Mouse (Mus musculus) lung, postnatal 0 days (tissue): ENCODE measurements at regions not wholly inside any gene's neighbourhood (a gene's known extent, or its start where the extent isn't known, plus 50 kb on each side); places are given as distances from the start of the nearest gene placed in this dataset.

Source experiments
- ATAC-seq: fragments of 200-750 bp; cut with Nextera tagmentation; 2 replicates; pipeline ENCODE4 v1.8.0; 2017; ENCODE audit warnings: moderate library complexity
- DNase-seq: peaks from one replicate; pipeline ENCODE4 v3.0.0-alpha.2; 2016; ENCODE audit warnings: low spot score
- H3K27ac ChIP-seq: fragments of 300-500 bp; sonication (generic); 2 replicates; pipeline ENCODE4 v1.5.1; 2014; ENCODE audit warnings: antibody characterized with exemption, mild to moderate bottlenecking, low read length, mixed read lengths
- H3K27me3 ChIP-seq: fragments of 300-500 bp; sonication (generic); replicated peaks from 2 replicates; pipeline ENCODE4 v1.6.1; 2014; ENCODE audit warnings: low read length, mixed read lengths; ENCODE audit not compliant: insufficient read depth
- H3K36me3 ChIP-seq: fragments of 300-500 bp; sonication (generic); 2 replicates; pipeline ENCODE4 v1.6.1; 2014; ENCODE audit warnings: low read length, mixed read lengths; ENCODE audit not compliant: insufficient read depth
- H3K4me1 ChIP-seq: fragments of 300-500 bp; sonication (generic); 2 replicates; pipeline ENCODE4 v1.6.1; 2014; ENCODE audit warnings: antibody characterized with exemption, low read depth, low read length, mixed read lengths; ENCODE audit not compliant: insufficient read depth
- H3K4me2 ChIP-seq: fragments of 300-500 bp; sonication (generic); replicated peaks from 2 replicates; pipeline ENCODE4 v1.6.1; 2014; ENCODE audit warnings: low read depth, mild to moderate bottlenecking, low read length, moderate library complexity, mixed read lengths
- H3K4me3 ChIP-seq: fragments of 300-500 bp; sonication (generic); 2 replicates; pipeline ENCODE4 v1.5.1; 2014; ENCODE audit warnings: low read depth, low read length
- H3K9ac ChIP-seq: fragments of 300-500 bp; sonication (generic); replicated peaks from 2 replicates; pipeline ENCODE4 v1.6.1; 2014; ENCODE audit warnings: low read depth, mild to moderate bottlenecking
- H3K9me3 ChIP-seq: fragments of 300-500 bp; sonication (generic); 2 replicates; pipeline ENCODE4 v1.6.1; 2016; ENCODE audit warnings: low read length, mixed read lengths
- CTCF ChIP-seq: IDR thresholded peaks from 2 replicates; pipeline ENCODE4 v1.5.1; 2016; ENCODE audit warnings: antibody characterized with exemption, mild to moderate bottlenecking
- EP300 ChIP-seq: IDR thresholded peaks from 2 replicates; pipeline ENCODE4 v1.6.1; 2016; ENCODE audit warnings: antibody characterized with exemption, mild to moderate bottlenecking, control low read depth
- WGBS: fragments of 180-500 bp; shearing (Covaris S2); extraction: QIAGEN DNeasy Blood & Tissue Kit; methylation state at CpG from one replicate; pipeline ENCODE4 v1.1.7; 2014; 5-methylcytosine and 5-hydroxymethylcytosine counted together

- no peaks in the 10 kb centered on the region for H3K27me3 ChIP-seq
- H3K4me1 ChIP-seq = no peaks in the 10 kb centered on the region
- TF ChIP-seq CTCF (no peak), EP300 (no peak)
- H3K4me3 ChIP-seq = no peak overlapping the region
- H3K4me2 ChIP-seq = no peak overlapping the region
- ATAC-seq = no peak
- no peak for DNase-seq
- 69% methylated on average over 2 of the region's 2 CpGs for WGBS
- no peak overlapping the region for H3K9ac ChIP-seq
- H3K36me3 ChIP-seq = no peaks in the 10 kb centered on the region
- H3K9me3 ChIP-seq = no peaks in the 10 kb centered on the region
- H3K27ac ChIP-seq = no peak overlapping the region
Measured at GRCm38 (mm10) chr4:84805431-84805830, 78.7 kb upstream of the Cntln start.

- no peak overlapping the region for H3K27ac ChIP-seq
- H3K9ac ChIP-seq = no peak overlapping the region
- TF ChIP-seq CTCF (no peak), EP300 (no peak)
- H3K9me3 ChIP-seq = no peaks in the 10 kb centered on the region
- H3K4me2 ChIP-seq = no peak overlapping the region
- WGBS = 81% methylated on average over 10 of the region's 10 CpGs
- ATAC-seq = no peak
- H3K36me3 ChIP-seq = no peaks in the 10 kb centered on the region
- DNase-seq = no peak
- H3K27me3 ChIP-seq = no peaks in the 10 kb centered on the region
- H3K4me3 ChIP-seq = no peak overlapping the region
- H3K4me1 ChIP-seq = no peaks in the 10 kb centered on the region
Measured at GRCm38 (mm10) chr4:84793156-84793919, 90.8 kb upstream of the Cntln start.

GRCm38 (mm10) chr4:84786583-84786982, 97.5 kb upstream of the Cntln start:
- H3K27ac ChIP-seq = no peak overlapping the region
- H3K4me1 ChIP-seq = no peaks in the 10 kb centered on the region
- no peaks in the 10 kb centered on the region for H3K36me3 ChIP-seq
- H3K9ac ChIP-seq = no peak overlapping the region
- H3K27me3 ChIP-seq = no peaks in the 10 kb centered on the region
- 57% methylated on average over 6 of the region's 6 CpGs for WGBS
- DNase-seq (no peak), ATAC-seq (peak; percentile 17)
- no peak overlapping the region for H3K4me2 ChIP-seq
- TF ChIP-seq EP300 (no peak), CTCF (no peak)
- H3K4me3 ChIP-seq = no peak overlapping the region
- H3K9me3 ChIP-seq = no peaks in the 10 kb centered on the region

GRCm38 (mm10) chr4:84768161-84768560, 93.1 kb upstream of the Bnc2 start:
- WGBS = 15% methylated on average over 11 of the region's 11 CpGs
- no peak for ATAC-seq
- H3K27ac ChIP-seq = no peak overlapping the region

GRCm38 (mm10) chr4:84766708-84767425, 91.8 kb upstream of the Bnc2 start:
- WGBS = 67% methylated on average over 11 of the region's 11 CpGs
- DNase-seq (no peak), ATAC-seq (no peak)
- Histone ChIP-seq H3K9me3 (no peaks in the 10 kb centered on the region), H3K27me3 (no peaks in the 10 kb centered on the region), H3K9ac (no peak overlapping the region), H3K36me3 (no peaks in the 10 kb centered on the region), H3K4me3 (no peak overlapping the region), H3K27ac (no peak overlapping the region), H3K4me1 (no peaks in the 10 kb centered on the region), H3K4me2 (no peak overlapping the region)
- TF ChIP-seq EP300 (no peak), CTCF (no peak)

More at GRCm38 (mm10) chr4:84768161-84768560, 93.1 kb upstream of the Bnc2 start:
- Histone ChIP-seq H3K4me3 (no peak overlapping the region), H3K9ac (no peak overlapping the region), H3K36me3 (no peaks in the 10 kb centered on the region), H3K27me3 (no peaks in the 10 kb centered on the region), H3K4me1 (no peaks in the 10 kb centered on the region), H3K9me3 (no peaks in the 10 kb centered on the region), H3K4me2 (0 out of 2 replicates have a peak overlapping the region, but pooled peaks have one; percentile 30)
- TF ChIP-seq EP300 (no peak), CTCF (no peak)
- peak; percentile 37 for DNase-seq

- no peak overlapping the region for H3K4me2 ChIP-seq
- WGBS = 83% methylated on average over 5 of the region's 5 CpGs
- TF ChIP-seq EP300 (no peak), CTCF (no peak)
Measured at GRCm38 (mm10) chr4:84757172-84757571, 82.1 kb upstream of the Bnc2 start.

More at GRCm38 (mm10) chr4:84757172-84757571, 82.1 kb upstream of the Bnc2 start:
- Histone ChIP-seq H3K36me3 (no peaks in the 10 kb centered on the region), H3K9ac (no peak overlapping the region), H3K27ac (no peak overlapping the region), H3K4me3 (no peak overlapping the region), H3K4me1 (no peaks in the 10 kb centered on the region), H3K9me3 (no peaks in the 10 kb centered on the region), H3K27me3 (no peaks in the 10 kb centered on the region)
- no peak for ATAC-seq
- no peak for DNase-seq
